Mouse (Mus musculus): ENCODE results near the gene Zmynd11.

The Zmynd11 gene

DNA sequence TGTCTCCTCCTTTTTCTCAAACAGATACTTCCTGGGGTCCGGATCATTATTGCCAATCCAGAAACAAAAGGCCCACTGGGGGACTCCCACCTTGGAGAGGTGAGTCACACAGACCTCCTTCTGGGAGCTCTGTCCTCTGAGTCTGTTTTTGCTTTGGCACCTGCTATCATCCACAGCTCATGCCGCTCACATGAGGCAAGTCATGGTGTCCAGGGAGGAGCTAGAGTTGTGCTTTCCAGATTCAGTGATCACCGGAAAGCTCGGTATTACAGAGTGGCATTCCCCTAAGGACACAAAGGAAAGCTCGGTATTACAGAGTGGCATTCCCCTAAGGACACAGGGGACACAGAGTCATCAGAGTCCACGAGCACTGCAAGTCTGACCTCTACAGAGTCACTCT, 108.5 kb downstream of the Zmynd11 start:
- DNase-seq (ENCODE audit: low spot score), result no peak

DNA sequence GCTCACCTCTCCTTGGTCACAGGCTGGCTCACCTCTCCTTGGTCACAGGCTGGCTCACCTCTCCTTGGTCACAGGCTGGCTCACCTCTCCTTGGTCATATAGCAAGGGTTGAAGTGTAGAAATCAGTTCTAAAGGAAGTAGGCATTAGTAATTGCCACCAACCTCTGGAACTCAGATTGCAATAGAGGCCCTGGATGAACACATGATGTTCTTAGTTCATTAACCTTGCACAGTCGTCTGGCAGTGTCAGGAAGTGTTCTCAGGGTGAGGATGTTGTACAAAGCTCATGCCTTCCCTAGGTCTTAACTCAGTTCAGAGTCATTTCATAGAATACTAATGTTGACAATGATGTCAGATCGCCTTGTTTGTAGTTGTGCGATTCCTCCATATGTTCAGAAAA, 112.1 kb downstream of the Zmynd11 start:
- no peak for DNase-seq (ENCODE audit: low spot score)

DNA sequence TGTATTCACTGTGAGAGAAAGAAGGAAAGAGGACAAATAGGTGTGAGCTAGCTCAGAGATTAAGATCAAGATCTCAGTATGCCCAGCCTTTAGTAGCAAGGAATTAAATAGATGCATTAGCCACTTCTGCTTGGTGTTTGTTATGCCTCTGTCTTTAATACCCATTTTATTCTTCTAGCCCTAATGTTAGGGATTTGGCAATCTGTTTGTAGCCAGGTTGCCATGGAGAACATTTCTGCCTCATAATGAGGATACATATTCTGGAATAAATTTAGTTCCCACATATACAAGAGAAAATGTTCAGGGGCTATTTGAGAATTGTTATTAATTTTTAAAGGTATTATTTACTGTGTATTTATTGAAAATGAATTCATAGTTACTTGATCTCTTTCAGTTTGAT, 114.5 kb downstream of the Zmynd11 start:
- DNase-seq (ENCODE audit: low spot score), result peak; percentile 33

DNA sequence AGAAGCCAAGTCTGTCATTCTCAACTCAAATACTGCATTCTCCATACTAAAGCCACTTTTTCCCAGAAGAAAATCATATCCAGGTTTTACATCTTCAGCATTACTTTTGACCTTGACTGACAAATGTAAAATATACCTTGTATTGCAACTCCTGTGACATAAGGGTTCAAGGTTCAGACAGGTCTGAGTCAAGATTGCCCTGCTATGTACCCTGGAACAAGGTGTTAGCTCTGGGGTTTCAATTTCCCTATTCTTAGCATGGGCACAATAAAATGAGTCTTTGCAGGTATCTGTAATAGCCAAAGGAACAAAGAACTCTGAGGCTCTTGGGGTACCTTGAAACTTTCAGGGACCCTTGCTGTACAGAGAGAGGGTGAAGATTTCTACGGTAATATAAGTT, 115.2 kb downstream of the Zmynd11 start:
- DNase-seq (ENCODE audit: low spot score), result no peak

DNA sequence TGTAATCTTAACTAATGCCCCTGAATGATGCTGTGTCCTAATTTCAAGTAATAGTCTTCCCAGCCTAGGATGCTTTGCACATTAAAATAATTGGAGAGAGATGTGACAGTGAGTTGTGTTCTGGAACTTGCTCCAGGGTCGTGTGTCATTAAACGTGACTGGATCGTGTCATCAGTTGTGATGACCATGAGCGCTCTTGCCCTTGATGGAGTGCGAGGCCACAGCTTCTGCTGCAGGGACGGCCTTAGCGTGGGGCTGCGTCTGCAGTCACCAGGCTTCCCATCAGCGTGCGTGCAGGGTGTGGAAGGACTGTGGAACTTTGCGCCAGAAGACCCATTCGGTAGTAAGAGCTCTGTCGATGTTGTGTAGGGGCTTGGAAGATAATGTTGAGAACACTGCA, 116.4 kb downstream of the Zmynd11 start:
- DNase-seq (ENCODE audit: low spot score), result no peak

DNA sequence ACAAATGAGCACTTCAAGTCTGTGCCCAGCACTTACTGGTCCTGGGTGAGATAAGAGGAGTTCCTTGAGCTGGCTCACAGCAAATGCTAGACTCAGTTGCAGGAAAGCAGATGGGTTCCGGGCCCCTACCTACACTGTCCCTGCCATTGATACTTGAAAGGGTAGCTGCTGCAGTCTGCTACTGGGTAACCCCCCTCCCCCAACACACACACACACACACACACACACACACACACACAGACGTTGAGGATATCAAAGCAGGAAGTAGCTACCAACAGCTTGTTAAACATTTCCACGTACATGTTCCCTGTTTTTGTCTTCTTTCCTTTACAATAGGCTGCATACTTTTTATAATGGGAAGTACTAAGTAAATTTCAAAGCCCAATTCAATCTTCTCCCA, 127.2 kb downstream of the Zmynd11 start:
- no peak for DNase-seq (ENCODE audit: low spot score)

DNA sequence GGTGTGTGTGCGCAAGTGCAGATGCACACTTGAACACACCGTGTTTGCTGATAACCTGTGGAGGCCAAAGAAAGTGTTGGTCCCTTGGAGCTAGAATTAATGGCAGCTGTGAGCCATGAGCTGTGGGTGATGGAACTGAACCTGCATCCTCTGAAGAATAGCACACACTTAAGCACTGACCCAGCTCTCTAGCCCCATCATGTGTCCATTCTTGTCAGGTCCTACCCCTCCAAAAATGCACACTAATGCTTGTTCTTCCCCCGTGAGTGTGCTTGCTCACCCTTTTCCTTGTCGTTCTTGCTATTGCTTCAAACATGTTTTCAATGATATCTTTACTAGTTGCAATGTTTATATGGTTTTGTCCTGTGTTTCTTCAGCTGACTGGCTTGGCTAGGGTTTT, 128.6 kb downstream of the Zmynd11 start:
- DNase-seq (ENCODE audit: low spot score), result no peak

DNA sequence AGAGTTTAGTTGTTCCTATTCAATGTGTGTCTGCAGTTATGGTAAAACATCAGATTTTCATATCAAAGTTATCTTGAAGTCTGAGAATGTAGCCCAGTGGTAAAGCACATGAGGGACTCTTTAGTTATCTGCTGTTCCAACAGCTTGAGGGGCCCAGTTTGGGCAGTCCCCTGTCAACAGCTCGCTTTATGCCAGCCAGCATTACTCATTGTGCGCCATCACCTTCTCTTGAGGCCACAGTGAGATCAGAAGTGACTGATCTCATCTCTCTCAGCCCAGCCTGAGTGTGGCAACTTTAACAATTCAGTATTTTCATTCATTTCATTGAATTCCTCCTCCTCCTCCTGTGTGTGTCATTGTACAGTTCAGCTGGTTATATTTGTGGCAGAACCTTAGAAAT, 129.2 kb downstream of the Zmynd11 start:
- no peak for DNase-seq (ENCODE audit: low spot score)

Measured in layer of hippocampus, adult 9-10 months (tissue).